Mouse (Mus musculus): ENCODE data around the gene Fcrl1. TPM values are rescaled to one million over a fixed set of nuclear protein-coding genes. Genes with fewer than 3 reads are reported as not detected.
"Not testable (repeated sequence)": the region's sequence is repeated elsewhere in the genome, so short reads cannot be mapped to it uniquely, and the experiment has no call there.

Gene Fcrl1
- polyA plus RNA-seq, 2 experiments: 0.56 to 0.88 TPM

GRCm38 (mm10) chr3:87377719-87378118 lies 1.5 kb downstream of the Fcrl1 start:
- 47% methylated on average over 6 of the region's 6 CpGs for WGBS (ENCODE audit: insufficient replicate concordance)
- Histone ChIP-seq H3K27ac (no peak overlapping the region), H3K9ac (replicated peaks) (no peak overlapping the region), H3K9me3 (ENCODE audit: control insufficient read depth, low read length) (no peaks in the 10 kb centered on the region), H3K36me3 (replicated peaks; ENCODE audit: control insufficient read depth, insufficient read depth, low read depth) (no peaks in the 10 kb centered on the region), H3K4me1 (replicated peaks; ENCODE audit: control insufficient read depth in 2 of 2, insufficient read depth in 2 of 2, low read length in 1 of 2) (no peaks in the 10 kb centered on the region), H3K4me3 (ENCODE audit: insufficient read depth in 1 of 2, low read depth in 2 of 2, low read length in 2 of 2) (no peak overlapping the region), H3K27me3 (ENCODE audit: control insufficient read depth, insufficient read depth, low read length) (no peaks in the 10 kb centered on the region), H3K4me2 (ENCODE audit: low read depth) (no peak overlapping the region)
- ATAC-seq (ENCODE audit: insufficient read depth) (no peak), DNase-seq (ENCODE audit: low read depth in 3 of 3, low spot score in 3 of 3) (no peak)
- TF ChIP-seq CTCF (IDR thresholded peaks at IDR 0.05; ENCODE audit: low read depth) (no peak), EP300 (IDR thresholded peaks at IDR 0.05; ENCODE audit: low read depth) (no peak)

GRCm38 (mm10) chr3:87379641-87380315 lies 3.6 kb downstream of the Fcrl1 start:
- DNase-seq (ENCODE audit: low read depth in 3 of 3, low spot score in 3 of 3); H3K9me3 ChIP-seq (ENCODE audit: control insufficient read depth, low read length); H3K4me1 ChIP-seq (replicated peaks; ENCODE audit: control insufficient read depth in 2 of 2, insufficient read depth in 2 of 2, low read length in 1 of 2); H3K4me3 ChIP-seq (ENCODE audit: insufficient read depth in 1 of 2, low read depth in 2 of 2, low read length in 2 of 2); ATAC-seq (ENCODE audit: insufficient read depth); H3K4me2 ChIP-seq (ENCODE audit: low read depth); H3K36me3 ChIP-seq (replicated peaks; ENCODE audit: control insufficient read depth, insufficient read depth, low read depth); H3K9ac ChIP-seq (replicated peaks); H3K27me3 ChIP-seq (ENCODE audit: control insufficient read depth, insufficient read depth, low read length); H3K27ac ChIP-seq: not testable (repeated sequence)
- WGBS (ENCODE audit: insufficient replicate concordance): 48% methylated on average over 2 of the region's 2 CpGs

DNA sequence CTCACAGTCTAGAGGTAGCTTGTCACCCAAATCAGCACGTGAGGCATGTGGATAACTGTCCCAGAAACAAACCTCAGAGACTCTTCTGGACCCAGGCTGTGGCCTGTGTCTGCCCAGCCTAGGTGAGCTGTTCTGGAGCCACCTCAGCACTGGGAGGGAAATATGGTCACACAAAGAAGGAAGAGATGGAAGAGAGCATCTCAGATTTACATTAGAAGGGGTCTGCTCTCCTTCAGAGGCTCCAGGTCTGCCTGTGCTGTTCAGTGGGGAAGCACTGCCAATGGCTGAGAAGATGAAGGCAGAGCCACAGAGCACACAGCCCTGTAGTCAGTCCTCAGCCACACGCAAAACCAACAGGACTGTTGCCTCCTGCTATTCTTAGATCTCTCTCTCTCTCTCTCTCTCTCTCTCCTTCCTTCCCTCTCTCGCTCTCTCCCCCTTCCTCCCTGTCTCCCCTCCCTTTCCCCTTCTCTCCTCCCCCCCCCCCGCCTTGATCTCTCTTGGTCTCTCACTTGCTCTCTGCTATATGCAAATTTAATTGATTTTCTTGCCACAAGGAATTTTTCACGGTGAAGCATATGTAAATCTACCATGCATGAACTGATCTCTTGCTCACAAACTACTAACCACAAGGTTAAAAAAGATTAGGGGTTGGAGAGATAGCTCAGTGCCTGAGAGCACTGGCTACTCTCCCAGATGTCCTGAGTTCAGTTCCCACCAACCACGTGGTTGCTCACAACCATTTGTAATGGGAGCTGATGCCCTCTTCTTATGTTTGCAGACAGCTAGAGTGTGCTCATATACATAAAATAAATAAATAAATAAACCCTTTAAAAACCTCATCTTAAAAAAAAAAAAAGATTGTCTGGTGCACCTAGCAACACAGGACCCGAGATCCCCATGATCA lies 5.9 kb downstream of the Fcrl1 start:
- no peaks in the 10 kb centered on the region for H3K9me3 ChIP-seq (ENCODE audit: control insufficient read depth, low read length)
- ATAC-seq (ENCODE audit: insufficient read depth): no peak
- H3K9ac ChIP-seq (replicated peaks): no peak overlapping the region
- 23% methylated on average over 6 of the region's 7 CpGs for WGBS (ENCODE audit: insufficient replicate concordance)
- no peaks in the 10 kb centered on the region for H3K27me3 ChIP-seq (ENCODE audit: control insufficient read depth, insufficient read depth, low read length)
- no peak for TF ChIP-seq CTCF (IDR thresholded peaks at IDR 0.05; ENCODE audit: low read depth)
- TF ChIP-seq EP300 (IDR thresholded peaks at IDR 0.05; ENCODE audit: low read depth): no peak
- no peak overlapping the region for H3K4me2 ChIP-seq (ENCODE audit: low read depth)
- H3K4me3 ChIP-seq (ENCODE audit: insufficient read depth in 1 of 2, low read depth in 2 of 2, low read length in 2 of 2): no peak overlapping the region
- H3K4me1 ChIP-seq (replicated peaks; ENCODE audit: control insufficient read depth in 2 of 2, insufficient read depth in 2 of 2, low read length in 1 of 2): no peaks in the 10 kb centered on the region
- DNase-seq (ENCODE audit: low read depth in 3 of 3, low spot score in 3 of 3): no peak
- H3K27ac ChIP-seq: no peak overlapping the region
- H3K36me3 ChIP-seq (replicated peaks; ENCODE audit: control insufficient read depth, insufficient read depth, low read depth): no peaks in the 10 kb centered on the region

DNA sequence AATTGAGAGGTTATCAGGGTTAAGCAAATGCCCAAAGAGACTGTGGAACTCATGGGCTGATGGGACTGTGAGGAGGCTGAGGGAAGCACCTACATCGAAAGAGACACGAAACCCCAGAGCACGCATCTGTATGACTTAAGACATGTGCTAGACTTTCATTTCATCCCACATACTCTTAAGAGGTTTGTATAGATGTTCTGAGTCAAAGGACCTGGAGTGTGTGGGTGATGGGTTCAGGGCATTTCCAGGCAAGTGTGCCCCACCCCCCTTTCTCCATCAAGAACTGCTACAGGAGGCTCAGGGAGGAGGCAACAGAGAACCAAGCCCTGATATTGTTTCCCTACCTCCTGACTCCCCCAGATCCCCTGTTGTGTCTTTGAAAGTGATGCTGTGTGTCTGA lies 7.1 kb downstream of the Fcrl1 start:
- 70% methylated on average over 3 of the region's 3 CpGs for WGBS (ENCODE audit: insufficient replicate concordance)
- H3K4me1 ChIP-seq (replicated peaks; ENCODE audit: control insufficient read depth in 2 of 2, insufficient read depth in 2 of 2, low read length in 1 of 2): no peaks in the 10 kb centered on the region
- H3K9ac ChIP-seq (replicated peaks): no peak overlapping the region
- DNase-seq (ENCODE audit: low read depth in 3 of 3, low spot score in 3 of 3): no peak
- no peak for ATAC-seq (ENCODE audit: insufficient read depth)
- no peak overlapping the region for H3K4me2 ChIP-seq (ENCODE audit: low read depth)
- H3K9me3 ChIP-seq (ENCODE audit: control insufficient read depth, low read length): no peaks in the 10 kb centered on the region
- TF ChIP-seq EP300 (IDR thresholded peaks at IDR 0.05; ENCODE audit: low read depth) (no peak), CTCF (IDR thresholded peaks at IDR 0.05; ENCODE audit: low read depth) (no peak)
- no peak overlapping the region for H3K4me3 ChIP-seq (ENCODE audit: insufficient read depth in 1 of 2, low read depth in 2 of 2, low read length in 2 of 2)
- no peaks in the 10 kb centered on the region for H3K36me3 ChIP-seq (replicated peaks; ENCODE audit: control insufficient read depth, insufficient read depth, low read depth)
- H3K27ac ChIP-seq: no peak overlapping the region
- no peaks in the 10 kb centered on the region for H3K27me3 ChIP-seq (ENCODE audit: control insufficient read depth, insufficient read depth, low read length)

- no peaks in the 10 kb centered on the region for H3K36me3 ChIP-seq (replicated peaks; ENCODE audit: control insufficient read depth, insufficient read depth, low read depth)
- 69% methylated on average over 9 of the region's 9 CpGs for WGBS (ENCODE audit: insufficient replicate concordance)
These were observed 8.9 kb downstream of the Fcrl1 start for GRCm38 (mm10) chr3:87385105-87385504.

More at GRCm38 (mm10) chr3:87385105-87385504, 8.9 kb downstream of the Fcrl1 start:
- H3K4me1 ChIP-seq (replicated peaks; ENCODE audit: control insufficient read depth in 2 of 2, insufficient read depth in 2 of 2, low read length in 1 of 2): no peaks in the 10 kb centered on the region
- no peak for TF ChIP-seq EP300 (IDR thresholded peaks at IDR 0.05; ENCODE audit: low read depth)
- no peak for TF ChIP-seq CTCF (IDR thresholded peaks at IDR 0.05; ENCODE audit: low read depth)
- no peak overlapping the region for H3K4me3 ChIP-seq (ENCODE audit: insufficient read depth in 1 of 2, low read depth in 2 of 2, low read length in 2 of 2)
- ATAC-seq (ENCODE audit: insufficient read depth) (no peak), DNase-seq (ENCODE audit: low read depth in 3 of 3, low spot score in 3 of 3) (no peak)
- H3K9ac ChIP-seq (replicated peaks): no peak overlapping the region
- H3K27ac ChIP-seq: no peak overlapping the region
- H3K9me3 ChIP-seq (ENCODE audit: control insufficient read depth, low read length): no peaks in the 10 kb centered on the region
- no peak overlapping the region for H3K4me2 ChIP-seq (ENCODE audit: low read depth)
- H3K27me3 ChIP-seq (ENCODE audit: control insufficient read depth, insufficient read depth, low read length): no peaks in the 10 kb centered on the region

Measured in liver, embryonic 14.5 days (tissue).